Mouse (Mus musculus): Measurements from ENCODE around the gene Card9. TPM values are rescaled to one million over a fixed set of nuclear protein-coding genes. Genes with fewer than 3 reads are reported as not detected.
"Not testable (repeated sequence)": the region's sequence is repeated elsewhere in the genome, so short reads cannot be mapped to it uniquely, and the experiment has no call there.

Card9 gene
- polyA plus RNA-seq, 1 experiment = 2.5 TPM

- H3K4me3 ChIP-seq (ENCODE audit: insufficient read depth, low read depth, low read length) = peak overlapping the region; percentile 17; the same call in 1 of the 2 replicates
- 52% methylated on average over 3 of the region's 3 CpGs for WGBS
Observed at GRCm38 (mm10) chr2:26387713-26388112, 27.0 kb upstream of the Card9 start.

DNA sequence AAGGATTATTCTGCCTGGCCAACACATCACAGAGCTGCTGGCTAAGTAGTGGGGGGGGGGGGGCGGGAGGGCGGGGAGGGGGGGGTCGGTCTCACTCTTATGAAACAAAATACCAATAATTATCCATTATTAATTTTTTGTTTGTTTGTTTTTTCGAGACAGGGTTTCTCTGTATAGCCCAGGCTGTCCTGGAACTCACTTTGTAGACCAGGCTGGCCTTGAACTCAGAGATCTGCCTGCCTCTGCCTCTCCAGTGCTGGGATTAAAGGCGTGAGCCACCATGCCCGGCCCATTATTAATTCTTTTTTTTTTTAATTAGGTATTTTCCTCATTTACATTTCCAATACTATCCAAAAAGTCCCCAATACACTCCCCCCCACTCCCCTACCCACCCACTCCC is 20.2 kb upstream of the Card9 start:
- H3K4me1 ChIP-seq (ENCODE audit: control insufficient read depth, insufficient read depth, low read length); DNase-seq; H3K27me3 ChIP-seq (replicated peaks; ENCODE audit: control insufficient read depth, insufficient read depth, low read length); H3K36me3 ChIP-seq (ENCODE audit: control insufficient read depth, insufficient read depth, low read length); H3K27ac ChIP-seq (ENCODE audit: insufficient read depth, low read depth, low read length): not testable (repeated sequence)
- 29% methylated on average over 6 of the region's 6 CpGs for WGBS
- H3K4me3 ChIP-seq (ENCODE audit: insufficient read depth, low read depth, low read length) = peak overlapping the region; percentile 73

More at GRCm38 (mm10) chr2:26387713-26388112, 27.0 kb upstream of the Card9 start:
- Histone ChIP-seq H3K27ac (ENCODE audit: insufficient read depth, low read depth, low read length) (no peak overlapping the region), H3K27me3 (replicated peaks; ENCODE audit: control insufficient read depth, insufficient read depth, low read length) (no peaks in the 10 kb centered on the region), H3K36me3 (ENCODE audit: control insufficient read depth, insufficient read depth, low read length) (peaks cover 5% of the 10 kb centered on the region), H3K4me1 (ENCODE audit: control insufficient read depth, insufficient read depth, low read length) (peaks cover 9% of the 10 kb centered on the region; the same call in 1 of the 2 replicates)
- peak; percentile 81 for DNase-seq
- no peak for TF ChIP-seq POLR2A (IDR thresholded peaks at IDR 0.05; ENCODE audit: low read depth, low read length)
- no peak for TF ChIP-seq CTCF (conservative IDR thresholded peaks at IDR 0.05; ENCODE audit: insufficient read depth, insufficient read length, low read depth, low read length)

GRCm38 (mm10) chr2:26380131-26380771 is 19.5 kb upstream of the Card9 start, which contains the start of gene Snapc4:
TSS of gene Snapc4 (minus strand) at chr2:26380653.
- H3K27ac ChIP-seq (ENCODE audit: insufficient read depth, low read depth, low read length) = no peak within 1 kb of the TSS
- DNase-seq = peak; percentile 92
- no peaks in the 10 kb centered on the region for H3K27me3 ChIP-seq (replicated peaks; ENCODE audit: control insufficient read depth, insufficient read depth, low read length)
- 1% methylated on average over 38 of the region's 38 CpGs for WGBS
- TF ChIP-seq CTCF (conservative IDR thresholded peaks at IDR 0.05; ENCODE audit: insufficient read depth, insufficient read length, low read depth, low read length) (no peak), POLR2A (IDR thresholded peaks at IDR 0.05; ENCODE audit: low read depth, low read length) (peak; percentile 12)
- peaks cover 4% of the 10 kb centered on the region for H3K36me3 ChIP-seq (ENCODE audit: control insufficient read depth, insufficient read depth, low read length)
- no peaks in the 10 kb centered on the region for H3K4me1 ChIP-seq (ENCODE audit: control insufficient read depth, insufficient read depth, low read length)
- H3K4me3 ChIP-seq (ENCODE audit: insufficient read depth, low read depth, low read length) = peak within 1 kb of the TSS; percentile 73

GRCm38 (mm10) chr2:26372396-26372795 is 11.7 kb upstream of the Card9 start:
- H3K27ac ChIP-seq (ENCODE audit: insufficient read depth, low read depth, low read length) = no peak overlapping the region
- no peak overlapping the region for H3K4me3 ChIP-seq (ENCODE audit: insufficient read depth, low read depth, low read length)
- no peaks in the 10 kb centered on the region for H3K27me3 ChIP-seq (replicated peaks; ENCODE audit: control insufficient read depth, insufficient read depth, low read length)
- no peak for TF ChIP-seq POLR2A (IDR thresholded peaks at IDR 0.05; ENCODE audit: low read depth, low read length)
- TF ChIP-seq CTCF (conservative IDR thresholded peaks at IDR 0.05; ENCODE audit: insufficient read depth, insufficient read length, low read depth, low read length) = no peak
- 0 out of 2 replicates have a peak, but pooled peaks cover 2% of the 10 kb centered on the region for H3K36me3 ChIP-seq (ENCODE audit: control insufficient read depth, insufficient read depth, low read length)
- H3K4me1 ChIP-seq (ENCODE audit: control insufficient read depth, insufficient read depth, low read length) = no peaks in the 10 kb centered on the region
- WGBS = 96% methylated on average over 8 of the region's 8 CpGs
- DNase-seq = no peak

- no peaks in the 10 kb centered on the region for H3K27me3 ChIP-seq (replicated peaks; ENCODE audit: control insufficient read depth, insufficient read depth, low read length)
- H3K4me1 ChIP-seq (ENCODE audit: control insufficient read depth, insufficient read depth, low read length) = no peaks in the 10 kb centered on the region
- DNase-seq = no peak
- H3K27ac ChIP-seq (ENCODE audit: insufficient read depth, low read depth, low read length) = no peak overlapping the region
- no peak for TF ChIP-seq CTCF (conservative IDR thresholded peaks at IDR 0.05; ENCODE audit: insufficient read depth, insufficient read length, low read depth, low read length)
- no peak for TF ChIP-seq POLR2A (IDR thresholded peaks at IDR 0.05; ENCODE audit: low read depth, low read length)
- no peak overlapping the region for H3K4me3 ChIP-seq (ENCODE audit: insufficient read depth, low read depth, low read length)
- WGBS = 86% methylated on average over 1 of the region's 1 CpGs
- H3K36me3 ChIP-seq (ENCODE audit: control insufficient read depth, insufficient read depth, low read length) = no peaks in the 10 kb centered on the region
Observed at GRCm38 (mm10) chr2:26368572-26368971, 7.9 kb upstream of the Card9 start.

- DNase-seq = no peak
- no peak overlapping the region for H3K27ac ChIP-seq (ENCODE audit: insufficient read depth, low read depth, low read length)
- WGBS = 95% methylated on average over 6 of the region's 6 CpGs
- no peak for TF ChIP-seq CTCF (conservative IDR thresholded peaks at IDR 0.05; ENCODE audit: insufficient read depth, insufficient read length, low read depth, low read length)
- TF ChIP-seq POLR2A (IDR thresholded peaks at IDR 0.05; ENCODE audit: low read depth, low read length) = no peak
- no peaks in the 10 kb centered on the region for H3K4me1 ChIP-seq (ENCODE audit: control insufficient read depth, insufficient read depth, low read length)
- H3K27me3 ChIP-seq (replicated peaks; ENCODE audit: control insufficient read depth, insufficient read depth, low read length) = no peaks in the 10 kb centered on the region
- H3K36me3 ChIP-seq (ENCODE audit: control insufficient read depth, insufficient read depth, low read length) = no peaks in the 10 kb centered on the region
- H3K4me3 ChIP-seq (ENCODE audit: insufficient read depth, low read depth, low read length) = no peak overlapping the region
Observed at GRCm38 (mm10) chr2:26367911-26368310, 7.2 kb upstream of the Card9 start.

- TF ChIP-seq CTCF (conservative IDR thresholded peaks at IDR 0.05; ENCODE audit: insufficient read depth, insufficient read length, low read depth, low read length) (no peak), POLR2A (IDR thresholded peaks at IDR 0.05; ENCODE audit: low read depth, low read length) (no peak)
- 60% methylated on average over 10 of the region's 10 CpGs for WGBS
- Histone ChIP-seq H3K4me1 (ENCODE audit: control insufficient read depth, insufficient read depth, low read length) (no peaks in the 10 kb centered on the region), H3K27me3 (replicated peaks; ENCODE audit: control insufficient read depth, insufficient read depth, low read length) (no peaks in the 10 kb centered on the region), H3K4me3 (ENCODE audit: insufficient read depth, low read depth, low read length) (no peak overlapping the region), H3K27ac (ENCODE audit: insufficient read depth, low read depth, low read length) (no peak overlapping the region), H3K36me3 (ENCODE audit: control insufficient read depth, insufficient read depth, low read length) (no peaks in the 10 kb centered on the region)
- peak; percentile 72 for DNase-seq
Observed at GRCm38 (mm10) chr2:26364738-26365465, 4.2 kb upstream of the Card9 start.

All from kidney, adult 2 months (tissue).